Mouse (Mus musculus) intestine, embryonic 16.5 days (tissue): ENCODE data around the gene Bcl6b. TPM values are rescaled to one million over a fixed set of nuclear protein-coding genes. Genes with fewer than 3 reads are reported as not detected.

Experiments used
- ATAC-seq: fragments of 200-750 bp; cut with Nextera tagmentation; 2 replicates; pipeline ENCODE4 v1.8.0; 2017; ENCODE audit warnings: moderate TSS enrichment, moderate library complexity
- H3K27ac ChIP-seq: fragments of 300-500 bp; sonication (generic); 2 replicates; pipeline ENCODE4 v1.5.1; 2014; ENCODE audit warnings: mild to moderate bottlenecking, low read length
- H3K27me3 ChIP-seq: fragments of 300-500 bp; sonication (generic); replicated peaks from 2 replicates; pipeline ENCODE4 v1.6.1; 2014; ENCODE audit warnings: low read length, control low read depth, mixed read lengths; ENCODE audit not compliant: control insufficient read depth, insufficient read depth
- H3K36me3 ChIP-seq: fragments of 300-500 bp; sonication (generic); 2 replicates; pipeline ENCODE4 v1.6.1; 2014; ENCODE audit warnings: low read length, control low read depth; ENCODE audit not compliant: control insufficient read depth, insufficient read depth
- H3K4me1 ChIP-seq: fragments of 300-500 bp; sonication (generic); 2 replicates; pipeline ENCODE4 v1.6.1; 2014; ENCODE audit warnings: low read length, control low read depth, mixed read lengths; ENCODE audit not compliant: control insufficient read depth, insufficient read depth
- H3K4me2 ChIP-seq: fragments of 300-500 bp; sonication (generic); 2 replicates; pipeline ENCODE4 v1.6.1; 2014; ENCODE audit warnings: low read depth, low read length, control low read depth
- H3K4me3 ChIP-seq: fragments of 300-500 bp; sonication (generic); 2 replicates; pipeline ENCODE4 v1.5.1; 2014; ENCODE audit warnings: mild to moderate bottlenecking, low read length
- H3K9ac ChIP-seq: fragments of 300-500 bp; sonication (generic); 2 replicates; pipeline ENCODE4 v1.6.1; 2014; ENCODE audit warnings: low read depth, low read length
- H3K9me3 ChIP-seq: fragments of 300-500 bp; sonication (generic); 2 replicates; pipeline ENCODE4 v1.6.1; 2016; ENCODE audit warnings: low read length, control low read depth; ENCODE audit not compliant: control insufficient read depth
- WGBS: fragments of 180-500 bp; shearing (Covaris S2); extraction: QIAGEN DNeasy Blood & Tissue Kit; methylation state at CpG from one replicate; pipeline ENCODE4 v1.1.7; 2014; 5-methylcytosine and 5-hydroxymethylcytosine counted together
- polyA plus RNA-seq: library from polyadenylated mRNA; unstranded; fragments of >200 nt; fragmentation: Nextera tagmentation; extraction: Ambion mirVana; gene quantifications from 2 replicates; pipeline ENCODE4 v1.2.1, GENCODE M21; 2015

Bcl6b gene
- polyA plus RNA-seq, 1 experiment from 2014 or later: 10.4 TPM

GRCm38 (mm10) chr11:70235254-70235900, 5.8 kb upstream of the Bcl6b start:
- Histone ChIP-seq H3K9ac (no peak overlapping the region), H3K9me3 (no peaks in the 10 kb centered on the region), H3K4me3 (no peak overlapping the region), H3K4me2 (no peak overlapping the region), H3K36me3 (peaks cover 7% of the 10 kb centered on the region; the same call in 1 of the 2 replicates), H3K4me1 (peaks cover 22% of the 10 kb centered on the region), H3K27me3 (no peaks in the 10 kb centered on the region), H3K27ac (no peak overlapping the region)
- 85% methylated on average over 12 of the region's 12 CpGs for WGBS
- ATAC-seq: no peak

GRCm38 (mm10) chr11:70234497-70234896, 4.9 kb upstream of the Bcl6b start:
- H3K36me3 ChIP-seq: peaks cover 7% of the 10 kb centered on the region; the same call in 1 of the 2 replicates
- peaks cover 26% of the 10 kb centered on the region for H3K4me1 ChIP-seq
- H3K4me2 ChIP-seq: no peak overlapping the region
- ATAC-seq: no peak
- 90% methylated on average over 8 of the region's 8 CpGs for WGBS
- no peak overlapping the region for H3K9ac ChIP-seq
- no peak overlapping the region for H3K4me3 ChIP-seq
- H3K9me3 ChIP-seq: no peaks in the 10 kb centered on the region
- no peak overlapping the region for H3K27ac ChIP-seq
- H3K27me3 ChIP-seq: peaks cover 5% of the 10 kb centered on the region; the same call in 1 of the 2 replicates

- Histone ChIP-seq H3K9ac (no peak overlapping the region), H3K27ac (no peak overlapping the region), H3K27me3 (peaks cover 7% of the 10 kb centered on the region; the same call in 1 of the 2 replicates), H3K4me1 (peaks cover 31% of the 10 kb centered on the region), H3K36me3 (peaks cover 7% of the 10 kb centered on the region; the same call in 1 of the 2 replicates), H3K9me3 (no peaks in the 10 kb centered on the region), H3K4me3 (no peak overlapping the region), H3K4me2 (no peak overlapping the region)
- no peak for ATAC-seq
- 67% methylated on average over 5 of the region's 5 CpGs for WGBS
Observed at GRCm38 (mm10) chr11:70234037-70234436, 4.4 kb upstream of the Bcl6b start.

GRCm38 (mm10) chr11:70233016-70233415, 3.4 kb upstream of the Bcl6b start:
- WGBS: 36% methylated on average over 8 of the region's 8 CpGs
- ATAC-seq: no peak
- H3K9me3 ChIP-seq: no peaks in the 10 kb centered on the region
- peak overlapping the region; percentile 66 for H3K9ac ChIP-seq
- peaks cover 7% of the 10 kb centered on the region; the same call in 1 of the 2 replicates for H3K36me3 ChIP-seq
- H3K4me1 ChIP-seq: peaks cover 33% of the 10 kb centered on the region
- peak overlapping the region; percentile 58 for H3K4me2 ChIP-seq
- H3K27ac ChIP-seq: no peak overlapping the region
- H3K27me3 ChIP-seq: peaks cover 7% of the 10 kb centered on the region; the same call in 1 of the 2 replicates
- H3K4me3 ChIP-seq: peak overlapping the region; percentile 44

- H3K36me3 ChIP-seq: peaks cover 7% of the 10 kb centered on the region; the same call in 1 of the 2 replicates
- no peak for ATAC-seq
- peaks cover 38% of the 10 kb centered on the region for H3K4me1 ChIP-seq
- H3K27ac ChIP-seq: no peak overlapping the region
- peaks cover 11% of the 10 kb centered on the region; the same call in 1 of the 2 replicates for H3K27me3 ChIP-seq
- peak overlapping the region; percentile 44 for H3K4me3 ChIP-seq
- no peaks in the 10 kb centered on the region for H3K9me3 ChIP-seq
- H3K4me2 ChIP-seq: peak overlapping the region; percentile 58
- peak overlapping the region; percentile 66 for H3K9ac ChIP-seq
- WGBS: 14% methylated on average over 9 of the region's 10 CpGs
Observed at GRCm38 (mm10) chr11:70232546-70232945, 2.9 kb upstream of the Bcl6b start.

- H3K27me3 ChIP-seq: peaks cover 19% of the 10 kb centered on the region; the same call in 1 of the 2 replicates
- H3K4me1 ChIP-seq: peaks cover 35% of the 10 kb centered on the region
- peak overlapping the region; percentile 70 for H3K4me2 ChIP-seq
- ATAC-seq: peak; percentile 43
- 1% methylated on average over 32 of the region's 32 CpGs for WGBS
- peak overlapping the region; percentile 60; the same call in 1 of the 2 replicates for H3K9ac ChIP-seq
- H3K36me3 ChIP-seq: peaks cover 4% of the 10 kb centered on the region; the same call in 1 of the 2 replicates
- H3K4me3 ChIP-seq: peak overlapping the region; percentile 22
- H3K9me3 ChIP-seq: no peaks in the 10 kb centered on the region
- H3K27ac ChIP-seq: 0 out of 2 replicates have a peak overlapping the region, but pooled peaks have one; percentile 17
Observed at GRCm38 (mm10) chr11:70230239-70230727, 685 bp upstream of the Bcl6b start.

- H3K9ac ChIP-seq: peak overlapping the region; percentile 60; the same call in 1 of the 2 replicates
- peak overlapping the region; percentile 49 for H3K4me3 ChIP-seq
- H3K4me2 ChIP-seq: peak overlapping the region; percentile 70
- WGBS: 1% methylated on average over 19 of the region's 19 CpGs
- peak; percentile 45 for ATAC-seq
- peaks cover 19% of the 10 kb centered on the region; the same call in 1 of the 2 replicates for H3K27me3 ChIP-seq
- peaks cover 35% of the 10 kb centered on the region for H3K4me1 ChIP-seq
- H3K27ac ChIP-seq: peak overlapping the region; percentile 49
- H3K9me3 ChIP-seq: no peaks in the 10 kb centered on the region
- no peaks in the 10 kb centered on the region for H3K36me3 ChIP-seq
Observed at GRCm38 (mm10) chr11:70228828-70229227, 770 bp downstream of the Bcl6b start.

GRCm38 (mm10) chr11:70227661-70228245, 1.8 kb downstream of the Bcl6b start:
- no peak overlapping the region for H3K9ac ChIP-seq
- H3K4me3 ChIP-seq: peak overlapping the region; percentile 49

GRCm38 (mm10) chr11:70227126-70227525, 2.5 kb downstream of the Bcl6b start:
- WGBS: 27% methylated on average over 5 of the region's 5 CpGs
- ATAC-seq: no peak
- Histone ChIP-seq H3K27me3 (peaks cover 19% of the 10 kb centered on the region; the same call in 1 of the 2 replicates), H3K36me3 (no peaks in the 10 kb centered on the region), H3K27ac (peak overlapping the region; percentile 46), H3K4me2 (peak overlapping the region; percentile 70), H3K4me3 (peak overlapping the region; percentile 49), H3K4me1 (peaks cover 37% of the 10 kb centered on the region), H3K9me3 (no peaks in the 10 kb centered on the region), H3K9ac (peak overlapping the region; percentile 68; the same call in 1 of the 2 replicates)

More at GRCm38 (mm10) chr11:70227661-70228245, 1.8 kb downstream of the Bcl6b start:
- H3K36me3 ChIP-seq: no peaks in the 10 kb centered on the region
- 76% methylated on average over 4 of the region's 4 CpGs for WGBS
- peaks cover 37% of the 10 kb centered on the region for H3K4me1 ChIP-seq
- no peak for ATAC-seq
- peak overlapping the region; percentile 70 for H3K4me2 ChIP-seq
- peaks cover 19% of the 10 kb centered on the region; the same call in 1 of the 2 replicates for H3K27me3 ChIP-seq
- H3K27ac ChIP-seq: no peak overlapping the region; the same call in 1 of the 2 replicates
- no peaks in the 10 kb centered on the region for H3K9me3 ChIP-seq
